Mouse (Mus musculus): ENCODE measurements around the gene Mrc2. TPM values are rescaled to one million over a fixed set of nuclear protein-coding genes. Genes with fewer than 3 reads are reported as not detected.

The Mrc2 gene
- 10 to 100 TPM; 25.7 to 34.3 TPM for total RNA-seq (2021)
- long read RNA-seq, experiment 1, full-length matches to known transcripts: 3 of 15 reads
- long read RNA-seq, experiment 1, partial matches to known transcripts: 8 of 15 reads
- long read RNA-seq, experiment 1, other reads (novel, unspliced or antisense): 4 of 15 reads
- long read RNA-seq, experiment 2, full-length matches to known transcripts: 1 of 14 reads
- long read RNA-seq, experiment 2, partial matches to known transcripts: 10 of 14 reads
- long read RNA-seq, experiment 2, other reads (novel, unspliced or antisense): 3 of 14 reads

- intact Hi-C loops (cut with DNase I; ENCODE audit: low total_unique reads): no loop called here
- DNase-seq: peak; percentile 84
These were observed at the start of gene Mrc2 for GRCm38 (mm10) chr11:105292124-105293071. Gene Mrc2, plus strand, starts transcription at chr11:105292643.

DNA sequence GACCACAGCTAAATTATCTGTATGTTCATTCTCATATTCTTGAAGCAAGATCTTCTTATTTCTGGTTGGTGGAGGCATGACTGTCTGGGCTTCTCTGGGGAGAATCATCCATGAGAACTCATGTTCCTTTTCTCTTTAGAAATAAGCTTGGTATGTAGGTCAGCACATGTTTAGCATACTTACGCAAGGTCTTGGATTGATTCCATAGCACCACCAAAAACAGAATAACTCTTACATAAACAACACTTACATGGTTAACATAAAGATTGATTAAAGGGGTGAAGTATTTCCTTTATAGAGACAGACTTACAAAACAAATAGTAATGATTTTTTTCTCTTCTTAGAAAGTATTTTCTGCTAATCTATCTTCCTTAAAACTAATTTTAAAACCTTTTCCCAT, 46.1 kb upstream of the Mrc2 start:
- no peak for DNase-seq
- intact Hi-C loops (cut with DNase I; ENCODE audit: low total_unique reads): no loop called here

DNA sequence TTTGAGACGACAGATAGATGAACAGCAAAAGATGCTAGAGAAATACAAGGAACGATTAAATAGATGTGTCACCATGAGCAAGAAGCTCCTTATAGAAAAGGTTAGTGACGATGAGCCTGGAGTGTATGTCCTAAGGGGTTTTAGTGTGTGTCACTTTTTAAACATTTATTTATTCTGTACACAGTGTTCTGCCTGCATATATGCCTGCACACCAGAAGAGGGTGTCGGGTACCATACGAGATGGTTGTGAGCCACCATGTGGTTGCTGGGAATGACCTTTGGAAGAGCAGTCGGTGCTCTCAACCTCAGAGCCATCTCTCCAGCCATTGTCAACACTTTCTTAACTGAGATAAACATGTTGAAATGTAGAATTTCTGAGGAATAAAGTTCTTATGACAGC, 45.7 kb upstream of the Mrc2 start:
- no peak for DNase-seq
- intact Hi-C loops (cut with DNase I; ENCODE audit: low total_unique reads): no loop called here

DNA sequence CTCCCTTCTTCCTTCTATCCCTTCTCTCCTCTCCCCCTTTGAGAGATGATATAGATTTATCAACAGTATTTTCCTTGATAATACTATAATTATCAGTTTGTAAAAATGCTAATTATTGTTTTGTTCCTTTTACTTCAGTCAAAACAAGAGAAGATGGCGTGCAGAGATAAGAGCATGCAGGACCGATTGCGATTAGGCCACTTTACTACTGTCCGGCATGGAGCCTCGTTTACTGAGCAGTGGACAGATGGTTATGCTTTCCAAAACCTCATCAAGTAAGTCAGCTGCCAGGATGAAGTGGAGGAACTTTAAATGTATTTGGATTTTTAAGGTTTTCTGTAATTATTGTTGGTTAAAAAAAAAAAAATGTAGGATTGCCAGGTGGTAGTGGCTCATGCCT, 45.1 kb upstream of the Mrc2 start:
- intact Hi-C loops (cut with DNase I; ENCODE audit: low total_unique reads): no loop called here
- no peak for DNase-seq

DNA sequence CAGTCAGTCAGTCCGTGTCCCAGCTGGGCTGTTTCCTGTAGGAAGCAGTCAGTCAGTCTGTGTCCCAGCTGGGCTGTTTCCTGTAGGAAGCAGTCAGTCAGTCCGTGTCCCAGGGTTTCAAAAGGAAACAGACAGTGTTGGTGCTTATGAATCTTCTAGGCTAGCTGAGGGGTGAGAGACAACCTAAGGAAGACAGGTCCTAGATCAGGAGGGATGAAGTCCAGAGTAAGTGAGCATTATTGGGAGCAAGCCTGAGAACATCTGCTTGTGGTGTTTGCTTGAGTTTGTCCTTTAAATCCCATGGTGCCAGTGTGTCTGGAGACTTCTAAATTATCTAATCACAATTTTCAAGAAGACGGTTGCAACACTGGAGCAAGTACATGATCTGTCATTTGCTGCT, 32.7 kb upstream of the Mrc2 start:
- intact Hi-C loops (cut with DNase I; ENCODE audit: low total_unique reads): loop anchor here (10.0 kb wide), 1 partner anchor 335 kb away; no protein-coding TSS in a partner anchor
- no peak for DNase-seq

DNA sequence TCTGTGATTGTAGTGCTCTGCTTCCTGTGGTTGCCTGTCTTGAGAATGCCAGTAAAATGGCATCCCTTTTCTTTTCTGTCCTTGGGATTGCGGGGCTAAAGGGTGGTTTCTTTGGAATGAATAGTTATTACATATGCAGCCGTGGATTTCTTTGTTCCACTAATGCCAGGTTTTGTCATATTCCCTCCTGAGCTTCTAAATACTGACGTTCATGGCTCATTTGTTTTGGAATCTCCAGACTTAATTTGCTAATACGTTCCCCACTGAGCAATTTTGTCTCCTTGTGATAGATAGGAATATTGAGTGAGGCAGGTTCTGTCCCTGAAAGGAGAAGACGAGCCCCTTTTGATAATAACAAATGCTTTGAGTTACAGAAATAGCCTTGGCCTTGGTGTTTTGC, 31.3 kb upstream of the Mrc2 start:
- DNase-seq: no peak
- intact Hi-C loops (cut with DNase I; ENCODE audit: low total_unique reads): loop anchor here (10.0 kb wide), 1 partner anchor 334 kb away; no protein-coding TSS in a partner anchor

DNA sequence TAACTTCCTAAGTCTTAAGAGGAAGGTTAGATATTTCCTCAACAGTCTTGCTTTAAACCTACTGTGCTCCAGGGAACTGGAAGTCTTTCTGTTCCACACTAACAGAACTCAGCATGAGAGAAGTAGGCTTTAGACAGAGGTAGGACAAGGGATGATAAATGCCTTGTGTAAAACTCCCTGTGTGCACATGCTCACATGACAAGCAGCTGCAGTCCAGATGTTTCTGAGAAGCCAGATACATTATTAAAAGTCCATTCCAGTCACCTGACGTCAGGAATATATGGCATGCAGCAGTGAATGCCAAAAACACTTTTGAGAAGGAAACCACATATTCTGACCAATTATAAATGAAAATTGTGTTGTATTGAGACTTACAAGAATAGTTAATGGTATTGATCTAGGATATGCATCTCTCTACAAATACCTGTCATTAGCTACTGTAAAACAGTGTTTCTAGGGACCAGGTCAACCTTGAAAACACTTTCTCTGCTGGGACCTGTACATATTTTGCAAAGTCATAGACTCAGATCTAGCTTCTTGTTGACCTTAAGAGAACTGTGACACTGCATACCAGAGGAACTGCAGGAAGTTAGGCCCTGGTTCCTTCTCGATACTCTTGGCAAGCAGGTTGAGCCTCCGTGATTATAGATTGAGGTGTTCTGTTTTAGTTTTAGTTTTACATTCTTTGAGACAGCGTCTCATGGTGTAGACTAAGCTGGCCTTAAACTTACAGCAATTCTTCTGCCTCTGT, 30.7 kb upstream of the Mrc2 start:
- DNase-seq: no peak
- intact Hi-C loops (cut with DNase I; ENCODE audit: low total_unique reads): loop anchor here (10.0 kb wide), 1 partner anchor 333 kb away; no protein-coding TSS in a partner anchor

GRCm38 (mm10) chr11:105264506-105264905, 27.9 kb upstream of the Mrc2 start:
- intact Hi-C loops (cut with DNase I; ENCODE audit: low total_unique reads): loop anchor here (10.0 kb wide), 1 partner anchor 330 kb away; no protein-coding TSS in a partner anchor
- DNase-seq: no peak

DNA sequence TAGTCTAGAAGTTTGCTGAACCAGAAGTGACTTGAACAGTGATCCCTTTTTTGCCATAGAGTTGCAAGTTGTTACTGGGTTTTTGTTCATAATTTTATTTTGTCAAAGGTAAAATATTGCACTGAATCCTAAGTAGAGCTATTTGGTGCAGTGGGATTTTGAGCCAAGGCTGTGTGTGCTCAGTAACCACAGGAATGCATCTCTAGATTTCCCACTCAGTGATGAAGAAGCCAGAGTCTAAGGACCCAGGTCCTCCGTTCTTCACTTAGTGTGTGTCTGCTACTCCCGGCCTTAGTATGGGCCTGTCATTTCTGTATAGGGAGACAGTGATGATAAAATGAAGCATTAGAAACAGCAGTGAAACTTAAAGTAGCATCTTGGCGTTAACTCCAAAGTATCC, 27.5 kb upstream of the Mrc2 start:
- intact Hi-C loops (cut with DNase I; ENCODE audit: low total_unique reads): loop anchor here (5.0 to 10.0 kb wide), 2 partner anchors 82 to 330 kb away; no protein-coding TSS in a partner anchor
- no peak for DNase-seq

DNA sequence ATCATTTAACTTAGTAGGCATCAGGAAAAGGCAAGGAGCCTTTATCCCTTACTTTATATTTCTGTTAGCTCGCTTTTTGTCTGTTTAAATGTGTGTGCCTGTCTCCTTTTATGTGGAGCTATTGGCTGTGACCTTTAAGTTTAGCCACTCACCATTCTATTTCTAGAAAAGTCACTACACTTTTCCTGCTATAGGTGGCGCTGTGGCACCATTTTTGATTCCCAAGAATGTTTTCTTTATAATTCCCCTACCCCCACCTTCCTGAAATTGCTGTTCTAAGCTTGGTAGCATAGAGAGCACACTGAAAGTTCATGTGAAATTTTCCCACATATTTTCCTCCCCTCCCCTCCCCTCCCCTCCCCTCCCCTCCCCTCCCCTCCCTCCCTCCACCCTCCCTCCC, 22.3 kb upstream of the Mrc2 start:
- intact Hi-C loops (cut with DNase I; ENCODE audit: low total_unique reads): loop anchor here (10.0 kb wide), 1 partner anchor 645 kb away; no protein-coding TSS in a partner anchor
- peak; percentile 45 for DNase-seq

- DNase-seq: no peak
- intact Hi-C loops (cut with DNase I; ENCODE audit: low total_unique reads): no loop called here
These were observed 12.0 kb upstream of the Mrc2 start for GRCm38 (mm10) chr11:105280456-105280855.

DNA sequence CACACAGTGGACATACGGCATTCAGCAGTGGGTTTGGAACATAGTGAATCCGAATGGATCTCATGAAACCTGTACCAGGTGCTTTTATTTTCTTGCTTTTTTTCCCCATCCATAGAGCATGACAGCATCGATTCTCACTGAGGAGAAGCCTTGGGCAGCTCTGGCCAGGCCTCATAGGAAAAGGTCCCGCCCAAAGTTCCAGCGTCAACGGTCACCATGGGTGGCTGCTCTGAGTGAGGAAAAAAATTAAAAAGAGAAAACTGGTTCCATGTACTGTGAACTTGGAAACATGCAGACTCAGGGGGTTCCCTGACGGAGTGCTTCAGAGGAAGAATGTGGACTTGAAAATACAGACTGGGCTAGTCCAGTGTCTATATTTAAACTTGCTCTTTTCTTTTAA, 11.2 kb upstream of the Mrc2 start:
- intact Hi-C loops (cut with DNase I; ENCODE audit: low total_unique reads): no loop called here
- no peak for DNase-seq

DNA sequence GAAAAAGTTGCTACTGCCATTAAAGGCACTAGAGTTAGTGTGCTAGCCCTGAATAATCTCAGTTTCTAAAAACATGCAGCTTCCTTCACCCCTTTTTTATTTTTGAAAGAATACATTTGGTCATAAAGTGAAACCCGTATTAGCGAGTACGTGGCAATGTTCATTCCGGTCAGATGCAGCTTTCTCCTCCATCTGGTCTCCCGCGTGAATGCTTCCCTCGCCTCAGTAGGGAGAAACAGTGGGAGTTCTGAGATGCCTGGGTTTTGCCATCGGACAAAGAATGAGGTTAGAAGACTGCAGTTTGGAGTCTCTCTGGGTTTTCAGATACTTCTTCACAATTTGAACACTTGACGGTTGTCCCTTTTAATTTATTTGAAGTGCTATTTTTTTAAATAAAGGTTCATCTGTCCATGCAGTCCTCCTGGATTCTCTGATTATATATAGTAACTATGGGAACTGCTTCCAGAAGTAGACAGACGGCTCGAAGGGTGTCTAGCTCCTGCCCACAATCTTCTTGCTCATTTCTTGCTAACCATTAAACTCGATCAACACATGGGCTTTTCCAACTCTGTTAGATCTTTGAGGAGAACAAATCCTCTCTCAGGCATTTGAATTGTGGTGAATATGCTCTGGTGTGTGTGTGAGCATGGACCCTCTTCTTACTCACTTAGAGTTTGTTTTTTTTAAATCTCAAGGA, 10.5 kb upstream of the Mrc2 start:
- intact Hi-C loops (cut with DNase I; ENCODE audit: low total_unique reads): no loop called here
- DNase-seq: no peak

DNA sequence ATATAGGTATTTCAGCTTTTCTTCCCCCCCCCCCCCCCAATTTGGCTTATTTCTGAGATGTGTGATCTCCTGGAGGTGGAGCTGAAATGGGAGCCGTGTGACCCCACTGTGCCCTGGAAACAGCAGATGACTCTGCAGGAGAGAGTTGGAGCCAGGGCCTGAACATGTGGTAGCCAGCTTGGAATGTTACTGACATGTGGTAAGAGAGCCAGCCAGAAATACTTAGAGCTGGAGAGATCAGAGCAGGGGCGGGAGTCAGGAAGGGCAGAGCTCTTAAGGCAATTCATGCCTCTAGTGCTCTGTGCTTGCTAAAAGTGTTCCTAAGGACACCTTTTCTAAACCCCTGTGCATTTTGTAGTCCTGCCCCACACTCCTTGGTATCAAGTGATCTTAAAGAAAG, 10.0 kb upstream of the Mrc2 start:
- intact Hi-C loops (cut with DNase I; ENCODE audit: low total_unique reads): no loop called here
- DNase-seq: peak; percentile 75

DNA sequence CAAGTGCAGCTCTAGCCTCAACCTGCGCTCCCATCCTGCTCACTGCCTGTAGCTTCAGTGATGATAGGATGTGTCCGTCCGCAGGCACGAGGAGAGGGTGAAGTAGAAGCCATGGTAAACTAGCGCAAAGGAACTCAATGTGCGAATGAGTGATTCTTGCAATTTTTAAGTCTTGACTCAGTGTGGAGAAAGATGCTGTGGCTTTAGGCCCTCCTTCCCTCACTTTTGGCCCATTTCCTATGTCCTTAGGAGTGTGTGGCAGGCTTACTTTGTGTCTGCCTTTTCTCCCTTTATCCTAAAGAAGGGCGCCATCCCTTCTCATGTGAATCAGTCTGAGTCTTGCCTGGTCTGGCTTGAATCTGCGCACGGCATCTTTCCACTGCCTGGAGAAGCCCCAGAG, 9.4 kb upstream of the Mrc2 start:
- no peak for DNase-seq
- intact Hi-C loops (cut with DNase I; ENCODE audit: low total_unique reads): no loop called here

DNA sequence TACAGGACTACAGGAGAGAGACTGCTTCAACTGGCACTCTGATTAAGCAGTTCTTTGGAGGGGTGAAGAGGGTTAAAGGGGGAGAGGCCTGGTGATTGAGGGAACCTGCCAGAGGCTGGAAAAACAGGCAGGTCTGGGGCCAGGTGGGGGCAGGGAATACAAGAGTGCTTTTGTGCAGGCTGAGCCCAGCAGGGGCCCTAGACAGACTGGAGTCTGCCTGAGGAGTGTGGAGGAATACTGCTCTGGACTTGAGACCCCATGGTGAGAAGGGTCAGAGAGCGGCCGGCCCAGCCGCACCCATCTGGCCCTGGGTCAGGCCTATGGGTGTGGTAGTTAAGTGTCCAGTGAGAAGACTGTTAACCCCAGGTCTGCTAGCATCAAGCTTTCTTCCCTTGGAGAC, 6.7 kb upstream of the Mrc2 start:
- DNase-seq: peak; percentile 26
- intact Hi-C loops (cut with DNase I; ENCODE audit: low total_unique reads): no loop called here

- peak; percentile 36 for DNase-seq
- intact Hi-C loops (cut with DNase I; ENCODE audit: low total_unique reads): no loop called here
These were observed 3.0 kb upstream of the Mrc2 start for GRCm38 (mm10) chr11:105289403-105289802.

GRCm38 (mm10) chr11:105291681-105292123, 741 bp upstream of the Mrc2 start:
- DNase-seq: peak; percentile 30
- intact Hi-C loops (cut with DNase I; ENCODE audit: low total_unique reads): no loop called here

DNA sequence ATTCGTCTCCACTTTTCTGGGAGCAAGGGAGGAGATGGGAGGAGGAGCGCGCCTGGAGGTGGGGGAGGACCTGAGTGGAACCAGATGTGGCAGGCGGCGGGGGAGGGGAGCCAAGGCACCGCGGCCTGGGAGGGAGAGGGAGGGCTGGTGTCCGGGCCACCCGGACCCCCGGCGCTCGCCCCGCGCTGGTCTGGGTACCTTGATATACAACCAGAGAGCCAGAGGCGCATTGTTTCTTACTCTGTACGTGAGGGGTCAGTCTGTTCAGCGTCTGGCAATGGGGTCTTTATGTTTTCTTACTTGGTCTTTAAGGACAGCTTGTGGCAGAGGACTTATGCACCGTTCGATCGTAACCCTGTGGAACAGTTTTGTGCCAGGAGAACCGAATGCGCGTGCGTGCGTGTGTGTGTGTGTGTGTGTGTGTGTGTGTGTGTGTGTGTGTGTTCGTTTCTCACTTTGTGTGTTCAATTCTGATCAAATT, 698 bp downstream of the Mrc2 start:
- DNase-seq: peak; percentile 82
- intact Hi-C loops (cut with DNase I; ENCODE audit: low total_unique reads): no loop called here

All from gastrocnemius, postnatal 14 days (tissue).